In genomic region chr11:65135251-65135739, GRCm38 (mm10) we compare ENCODE assay signal across 18 mouse cellular contexts. TPM values are rescaled to one million over a fixed set of nuclear protein-coding genes. Genes with fewer than 3 reads are reported as not detected.
DNase-seq lines count a peak whose midpoint lies in the region; ATAC-seq and TF ChIP-seq lines count a peak whose summit lies in the region.
"Had no signal": no experiment of that assay in that cellular context is flagged by ENCODE, and none has a peak within 500 bp of the region (broad histone marks: within the 10 kb centered on the region; RNA-seq: fewer than 3 reads in every experiment).

No protein-coding gene starts in this region.

- no peaks in the 10 kb centered on the region for H3K27me3 ChIP-seq in cerebellum, adult 2 months (ENCODE audit: control insufficient read depth, insufficient read depth, low read length)
- H3K27me3 ChIP-seq in forebrain, embryonic 13.5 days = no peaks in the 10 kb centered on the region
- no peaks in the 10 kb centered on the region for H3K27me3 ChIP-seq in intestine, postnatal 0 days (replicated peaks; ENCODE audit: control insufficient read depth, insufficient read depth, low read length)
- H3K27me3 ChIP-seq: midbrain, embryonic 12.5 days; Patski had no signal

- WGBS in cerebellum, adult 2 months = 16% methylated on average over 8 of the region's 8 CpGs
- WGBS in forebrain, embryonic 13.5 days = 83% methylated on average over 8 of the region's 8 CpGs
- WGBS in intestine, postnatal 0 days = 84% methylated on average over 8 of the region's 8 CpGs

- peak overlapping the region; percentile 88 for H3K27ac ChIP-seq in cerebellum, adult 2 months (ENCODE audit: insufficient read depth, low read length)
- no peak overlapping the region for H3K27ac ChIP-seq in forebrain, embryonic 13.5 days
- H3K27ac ChIP-seq in intestine, postnatal 0 days (ENCODE audit: low read depth, low read length) = no peak overlapping the region
- H3K27ac ChIP-seq: midbrain, embryonic 12.5 days had no signal

- H3K4me2 ChIP-seq in forebrain, embryonic 13.5 days = no peak overlapping the region
- H3K4me2 ChIP-seq in intestine, postnatal 0 days (replicated peaks; ENCODE audit: low read depth) = no peak overlapping the region
- H3K4me2 ChIP-seq: liver, embryonic 11.5 days; midbrain, embryonic 12.5 days had no signal

- no peak overlapping the region for H3K9ac ChIP-seq in forebrain, embryonic 13.5 days
- H3K9ac ChIP-seq in intestine, postnatal 0 days (ENCODE audit: low read depth, low read length) = no peak overlapping the region
- H3K9ac ChIP-seq: midbrain, embryonic 12.5 days had no signal

- no peaks in the 10 kb centered on the region for H3K9me3 ChIP-seq in forebrain, embryonic 13.5 days (replicated peaks)
- H3K9me3 ChIP-seq in intestine, postnatal 0 days (ENCODE audit: control insufficient read depth) = no peaks in the 10 kb centered on the region
- H3K9me3 ChIP-seq: midbrain, embryonic 12.5 days had no signal

- no peaks in the 10 kb centered on the region for H3K36me3 ChIP-seq in forebrain, embryonic 13.5 days (ENCODE audit: poor library complexity, severe bottlenecking)
- no peaks in the 10 kb centered on the region for H3K36me3 ChIP-seq in intestine, postnatal 0 days (ENCODE audit: control insufficient read depth, insufficient read depth)
- H3K36me3 ChIP-seq: midbrain, embryonic 12.5 days had no signal

- TF ChIP-seq CTCF in cerebellum, adult 2 months (IDR thresholded peaks at IDR 0.05; ENCODE audit: borderline replicate concordance, insufficient read depth, low read depth, low read length) = no peak
- no peak for TF ChIP-seq CTCF in intestine, postnatal 0 days (IDR thresholded peaks at IDR 0.05; ENCODE audit: low read depth)

- ATAC-seq in forebrain, embryonic 13.5 days = no peak
- no peak for ATAC-seq in megakaryocyte progenitor cell, adult 5-6 weeks (replicated peaks; ENCODE audit: poor library complexity)
- ATAC-seq in intestine, postnatal 0 days = no peak
- ATAC-seq: intestine, embryonic 16.5 days; lung, postnatal 0 days; Patski had no signal

- peaks cover 44% of the 10 kb centered on the region for H3K4me1 ChIP-seq in cerebellum, adult 2 months (ENCODE audit: control insufficient read depth, insufficient read depth, low read length)
- H3K4me1 ChIP-seq in forebrain, embryonic 13.5 days = no peaks in the 10 kb centered on the region
- no peaks in the 10 kb centered on the region for H3K4me1 ChIP-seq in intestine, postnatal 0 days (replicated peaks; ENCODE audit: control insufficient read depth, insufficient read depth, low read length)
- H3K4me1 ChIP-seq: midbrain, embryonic 12.5 days had no signal

- peak; percentile 42 for DNase-seq in layer of hippocampus, adult 11-12 months (ENCODE audit: low spot score)
- no peak for DNase-seq in layer of hippocampus, adult 9-10 months (ENCODE audit: low spot score)
- DNase-seq in cerebellum, adult 2 months = peak; percentile 77 to 81
- peak; percentile 54 to 64 for DNase-seq in cerebellum, postnatal 14 days
- DNase-seq in left cerebral cortex, adult 9 months (ENCODE audit: low spot score in 2 of 2) = peak; percentile 50 to 69
- DNase-seq: adrenal gland, postnatal 10 days; kidney, postnatal 36 days had no signal

- peak overlapping the region; percentile 11 for H3K4me3 ChIP-seq in cerebellum, adult 2 months (replicated peaks; ENCODE audit: insufficient read depth, low read depth, low read length)
- H3K4me3 ChIP-seq in forebrain, embryonic 13.5 days = no peak overlapping the region
- no peak overlapping the region for H3K4me3 ChIP-seq in intestine, postnatal 0 days (ENCODE audit: low read depth, low read length)
- H3K4me3 ChIP-seq: erythroblast, embryonic 14.5 days; midbrain, embryonic 12.5 days had no signal

- 0 out of 2 replicates have a peak, but pooled peaks have one; percentile 10 for TF ChIP-seq POLR2A in cerebellum, adult 2 months (IDR thresholded peaks at IDR 0.05; ENCODE audit: borderline replicate concordance, insufficient read depth, low read length)

RNA-seq across cellular contexts. Expression of gene 1700086D15Rik, which starts 24.4 kb away (rescaled TPM):
- 1.6 and 2.2 TPM in 2 replicates for polyA plus RNA-seq in cerebellum, adult 2 months (2012; rRNA removed)
- polyA plus RNA-seq in forebrain, embryonic 13.5 days (2015; fragmentation: Nextera tagmentation; extraction: Ambion mirVana) = 0.16 TPM in 1 of 2 replicates, not detected in the other
- not detected in 2 replicates for total RNA-seq in megakaryocyte progenitor cell, adult 5-6 weeks (2015)
- total RNA-seq in megakaryocyte progenitor cell, adult 5-6 weeks (2017) = not detected in 2 replicates
- polyA plus RNA-seq in intestine, postnatal 0 days (2015; fragmentation: Nextera tagmentation; extraction: Ambion mirVana) = 0.13 TPM in 1 of 2 replicates, not detected in the other
- total RNA-seq: common myeloid progenitor, adult 5-6 weeks had no signal
- polyA plus RNA-seq: erythroblast, embryonic 14.5 days; hindbrain, embryonic 11.5 days; intestine, embryonic 16.5 days; liver, embryonic 11.5 days; Patski had no signal

RNA-seq across cellular contexts. Expression of gene Arhgap44, which starts 27.5 kb away (rescaled TPM):
- polyA plus RNA-seq in cerebellum, adult 2 months (2012; rRNA removed) = 77.3 and 82.9 TPM in 2 replicates
- 5.3 and 6.0 TPM in 2 replicates for polyA plus RNA-seq in forebrain, embryonic 13.5 days (2015; fragmentation: Nextera tagmentation; extraction: Ambion mirVana)
- not detected in 2 replicates for total RNA-seq in megakaryocyte progenitor cell, adult 5-6 weeks (2015)
- total RNA-seq in megakaryocyte progenitor cell, adult 5-6 weeks (2017) = not detected in 2 replicates
- polyA plus RNA-seq in intestine, postnatal 0 days (2015; fragmentation: Nextera tagmentation; extraction: Ambion mirVana) = 10.2 and 11.1 TPM in 2 replicates
- total RNA-seq: common myeloid progenitor, adult 5-6 weeks had no signal
- polyA plus RNA-seq: erythroblast, embryonic 14.5 days had no signal
